Mouse (Mus musculus) CH12.LX (cell line): ENCODE results near the gene Stat5b. TPM values are rescaled to one million over a fixed set of nuclear protein-coding genes. Genes with fewer than 3 reads are reported as not detected.

Source experiments
- DNase-seq: peaks from one replicate; pipeline ENCODE4 v3.0.0-alpha.2; 2013; ENCODE audit errors: extremely low read depth
- H3K27ac ChIP-seq: 2 replicates; pipeline ENCODE4 v1.5.1; 2012; ENCODE audit warnings: low read depth, mild to moderate bottlenecking, control low read depth, moderate library complexity; ENCODE audit not compliant: insufficient read depth
- H3K27me3 ChIP-seq: replicated peaks from 2 replicates; pipeline ENCODE3; 2012; ENCODE audit warnings: inconsistent platforms
- H3K36me3 ChIP-seq, 2 experiments: replicated peaks in 1 of 2; 2 replicates each; pipeline versions ENCODE3 to v1.6.1; 2012; ENCODE audit warnings: inconsistent platforms in 1 of 2, low read length in 1 of 2, mild to moderate bottlenecking in 1 of 2, mixed read lengths in 1 of 2, moderate library complexity in 1 of 2; ENCODE audit not compliant: control insufficient read depth in 1 of 2, insufficient read depth in 1 of 2
- H3K4me1 ChIP-seq, 2 experiments: 2 replicates each; pipeline ENCODE4 v1.6.1; 2012; ENCODE audit warnings: inconsistent platforms in 1 of 2, moderate library complexity in 1 of 2; ENCODE audit not compliant: insufficient read depth in 2 of 2, control insufficient read depth in 1 of 2
- H3K4me2 ChIP-seq: 2 replicates; pipeline ENCODE4 v1.6.1; 2012; ENCODE audit warnings: low read depth, mild to moderate bottlenecking, control low read depth; ENCODE audit not compliant: poor library complexity, insufficient read depth, severe bottlenecking
- H3K4me3 ChIP-seq, 3 experiments: fragments of 150-350 bp in 1 of 3; sonication (generic) in 1 of 3; replicated peaks in 1 of 3; 2 replicates each; pipeline versions ENCODE3 to v1.5.1; 2011 to 2012; ENCODE audit warnings: low read depth in 2 of 3, low read length in 2 of 3, mild to moderate bottlenecking in 2 of 3, moderate library complexity in 2 of 3, control low read depth in 1 of 3, improper control_type of control experiment in 1 of 3, inconsistent platforms in 1 of 3, mixed read lengths in 1 of 3; ENCODE audit not compliant: poor library complexity in 1 of 3
- H3K79me2 ChIP-seq: replicated peaks from 2 replicates; pipeline ENCODE4 v1.6.1; 2012; ENCODE audit warnings: mild to moderate bottlenecking, moderate library complexity; ENCODE audit not compliant: control insufficient read depth, poor library complexity, insufficient read depth, severe bottlenecking; ENCODE audit errors: extremely low read depth
- H3K9ac ChIP-seq: 2 replicates; pipeline ENCODE4 v1.6.1; 2012; ENCODE audit warnings: low read depth, mild to moderate bottlenecking, control low read depth, moderate library complexity; ENCODE audit not compliant: insufficient read depth
- H3K9me3 ChIP-seq: replicated peaks from 2 replicates; pipeline ENCODE3; 2012; ENCODE audit warnings: low read length, inconsistent platforms, mixed read lengths
- CHD1 ChIP-seq: IDR thresholded peaks from 2 replicates; pipeline ENCODE4 v1.6.1; 2012; ENCODE audit warnings: low read depth, low read length, improper control_type of control experiment, inconsistent platforms
- CHD2 ChIP-seq: IDR thresholded peaks from 2 replicates; pipeline ENCODE4 v1.6.1; 2011; ENCODE audit warnings: low read length, improper control_type of control experiment
- E2F4 ChIP-seq: IDR thresholded peaks from 2 replicates; pipeline ENCODE4 v1.6.1; 2011; ENCODE audit warnings: low read depth, low read length, improper control_type of control experiment; ENCODE audit not compliant: insufficient replicate concordance
- ETS1 ChIP-seq: conservative IDR thresholded peaks from 2 replicates; pipeline ENCODE4 v1.6.1; 2012; ENCODE audit warnings: low read depth, mild to moderate bottlenecking, inconsistent platforms, low read length, improper control_type of control experiment, moderate library complexity
- IRF4 ChIP-seq: IDR thresholded peaks from 2 replicates; pipeline ENCODE4 v1.6.1; 2014; ENCODE audit warnings: low read depth, mild to moderate bottlenecking, inconsistent platforms, low read length, improper control_type of control experiment
- JUND ChIP-seq: conservative IDR thresholded peaks from 2 replicates; pipeline ENCODE4 v1.6.1; 2011; ENCODE audit warnings: low read depth, low read length, improper control_type of control experiment
- KAT2A ChIP-seq: IDR thresholded peaks from 2 replicates; pipeline ENCODE4 v1.6.1; 2012; ENCODE audit warnings: low read length, improper control_type of control experiment, inconsistent platforms; ENCODE audit not compliant: insufficient replicate concordance
- MAZ ChIP-seq: IDR thresholded peaks from 2 replicates; pipeline ENCODE4 v1.6.1; 2012; ENCODE audit warnings: low read depth, mild to moderate bottlenecking, inconsistent platforms, low read length, improper control_type of control experiment, moderate library complexity
- MEF2A ChIP-seq: IDR thresholded peaks from 2 replicates; pipeline ENCODE4 v1.6.1; 2014; ENCODE audit warnings: low read depth, mild to moderate bottlenecking, inconsistent platforms, low read length, improper control_type of control experiment, borderline replicate concordance
- MXI1 ChIP-seq: IDR thresholded peaks from 2 replicates; pipeline ENCODE4 v1.6.1; 2011; ENCODE audit warnings: mild to moderate bottlenecking, low read depth, low read length, improper control_type of control experiment
- NELFE ChIP-seq: IDR thresholded peaks from 2 replicates; pipeline ENCODE4 v1.6.1; 2011; ENCODE audit warnings: low read depth, low read length, improper control_type of control experiment
- NRF1 ChIP-seq: IDR thresholded peaks from 2 replicates; pipeline ENCODE4 v1.6.1; 2014; ENCODE audit warnings: low read depth, mild to moderate bottlenecking, inconsistent platforms, low read length, improper control_type of control experiment, moderate library complexity
- POLR2AphosphoS2 ChIP-seq: IDR thresholded peaks from 2 replicates; pipeline ENCODE4 v1.6.1; 2011; ENCODE audit warnings: low read depth, low read length, improper control_type of control experiment
- RCOR1 ChIP-seq: conservative IDR thresholded peaks from 2 replicates; pipeline ENCODE4 v1.6.1; 2012; ENCODE audit warnings: low read depth, mild to moderate bottlenecking, inconsistent platforms, low read length, improper control_type of control experiment
- SMC3 ChIP-seq: IDR thresholded peaks from 2 replicates; pipeline ENCODE4 v1.6.1; 2011; ENCODE audit warnings: low read depth, low read length, improper control_type of control experiment
- TBP ChIP-seq: conservative IDR thresholded peaks from 2 replicates; pipeline ENCODE4 v1.6.1; 2011; ENCODE audit warnings: low read depth, low read length, improper control_type of control experiment
- TCF12 ChIP-seq: IDR thresholded peaks from 2 replicates; pipeline ENCODE4 v1.6.1; 2014; ENCODE audit warnings: low read depth, mild to moderate bottlenecking, inconsistent platforms, low read length, improper control_type of control experiment
- ZC3H11A ChIP-seq: IDR thresholded peaks from 2 replicates; pipeline ENCODE4 v1.6.1; 2012; ENCODE audit warnings: low read depth, mild to moderate bottlenecking, inconsistent platforms, low read length, improper control_type of control experiment
- ZKSCAN1 ChIP-seq: IDR thresholded peaks from 2 replicates; pipeline ENCODE4 v1.6.1; 2012; ENCODE audit warnings: low read depth, inconsistent platforms, low read length, improper control_type of control experiment, borderline replicate concordance
- ZMIZ1 ChIP-seq: IDR thresholded peaks from 2 replicates; pipeline ENCODE4 v1.6.1; 2012; ENCODE audit warnings: low read depth, mild to moderate bottlenecking, inconsistent platforms, low read length, improper control_type of control experiment
- ZNF384 ChIP-seq: IDR thresholded peaks from 2 replicates; pipeline ENCODE4 v1.6.1; 2012; ENCODE audit warnings: low read depth, low read length, improper control_type of control experiment, inconsistent platforms
- dilution Hi-C: fragments of 300-500 bp; cut with MboI; formaldehyde crosslinking; loops from 2 replicates; pipeline ENCODE4 v1.14.3; 2020; ENCODE audit warnings: low sequenced_read_pairs; ENCODE audit not compliant: extremely low pct_unique_long_range_greater_than_20kb, extremely low pct_ligation_motif_present
- in situ Hi-C: fragments of 300-500 bp; cut with MboI; formaldehyde crosslinking; loops from 3 replicates; pipeline ENCODE4 v1.14.3; 2019; ENCODE audit warnings: low sequenced_read_pairs, low pct_ligation_motif_present, low pct_unique_long_range_greater_than_20kb, mixed read lengths
- polyA plus RNA-seq: library from polyadenylated mRNA; unstranded; fragments of >175 nt; gene quantifications from 2 replicates; pipeline ENCODE4 v1.2.1, GENCODE M21; 2012; ENCODE audit warnings: low read depth; ENCODE audit not compliant: insufficient read length
- total RNA-seq, 2 experiments: library from RNA; depleted of rRNA; stranded (reverse); fragments of 300-350 nt in 1 of 2; fragments of >200 nt in 1 of 2; gene quantifications; 2 replicates each; pipeline ENCODE4 v1.2.3; 2012 to 2014

The Stat5b gene
- total and polyA plus RNA-seq, 3 experiments: 11.4 to 24.4 (median 14.0) TPM

GRCm38 (mm10) chr11:100857960-100858359, 7.4 kb upstream of the Stat5b start:
- H3K4me1 ChIP-seq: peaks cover 23 to 48% of the 10 kb centered on the region in 2 experiments
- dilution Hi-C loops: no loop called here

GRCm38 (mm10) chr11:100855178-100855577, 4.7 kb upstream of the Stat5b start:
- no peaks in the 10 kb centered on the region for H3K79me2 ChIP-seq
- in situ Hi-C loops: no loop called here
- no peak for TF ChIP-seq NELFE
- no peak for TF ChIP-seq ETS1
- TF ChIP-seq TBP: no peak
- no peak for TF ChIP-seq RCOR1
- TF ChIP-seq JUND: no peak
- TF ChIP-seq ZMIZ1: no peak
- TF ChIP-seq MXI1: no peak
- TF ChIP-seq E2F4: no peak
- no peak for TF ChIP-seq CHD1
- TF ChIP-seq MEF2A: no peak
- no peak for TF ChIP-seq NRF1
- TF ChIP-seq SMC3: no peak
- TF ChIP-seq, all 38 proteins: peak for 0
- Histone ChIP-seq H3K9ac (no peak overlapping the region), H3K9me3 (no peaks in the 10 kb centered on the region), H3K4me2 (no peak overlapping the region), H3K36me3 (no peaks in the 10 kb centered on the region), H3K4me1 (peaks cover 17 to 35% of the 10 kb centered on the region in 2 experiments), H3K4me3 (no peak overlapping the region), H3K27me3 (peaks cover 76% of the 10 kb centered on the region), H3K27ac (no peak overlapping the region)
- no peak for DNase-seq
- dilution Hi-C loops: no loop called here

More at GRCm38 (mm10) chr11:100857960-100858359, 7.4 kb upstream of the Stat5b start:
- in situ Hi-C loops: no loop called here
- H3K4me2 ChIP-seq: no peak overlapping the region
- no peak overlapping the region for H3K9ac ChIP-seq
- peaks cover 52% of the 10 kb centered on the region for H3K27me3 ChIP-seq
- TF ChIP-seq TCF12 (no peak), JUND (no peak), ZKSCAN1 (no peak), IRF4 (no peak), POLR2AphosphoS2 (no peak), MAZ (no peak), MEF2A (no peak), ZC3H11A (no peak), CHD2 (no peak), KAT2A (no peak), ZNF384 (no peak)
- H3K9me3 ChIP-seq: no peaks in the 10 kb centered on the region
- no peak for DNase-seq
- H3K36me3 ChIP-seq: peaks cover 2 to 11% of the 10 kb centered on the region in 2 experiments
- no peak overlapping the region for H3K27ac ChIP-seq
- no peaks in the 10 kb centered on the region for H3K79me2 ChIP-seq
- no peak overlapping the region for H3K4me3 ChIP-seq
